Comparison of ENCODE assay signal across 22 mouse cellular contexts in genomic region chr1:178382165-178382564, GRCm38 (mm10). TPM values are rescaled to one million over a fixed set of nuclear protein-coding genes. Genes with fewer than 3 reads are reported as not detected.
DNase-seq lines count a peak whose midpoint lies in the region; ATAC-seq lines count a peak whose summit lies in the region.
"Had no signal": no experiment of that assay in that cellular context is flagged by ENCODE, and none has a peak within 500 bp of the region (broad histone marks: within the 10 kb centered on the region; RNA-seq: fewer than 3 reads in every experiment).

No protein-coding gene starts in this region.

- no peaks in the 10 kb centered on the region for H3K27me3 ChIP-seq in embryonic facial prominence, embryonic 14.5 days (replicated peaks; ENCODE audit: control insufficient read depth, insufficient read depth, low read length)
- H3K27me3 ChIP-seq in embryonic facial prominence, embryonic 10.5 days (replicated peaks; ENCODE audit: low read depth, poor library complexity, severe bottlenecking), result no peaks in the 10 kb centered on the region
- H3K27me3 ChIP-seq: forebrain, embryonic 13.5 days; midbrain, embryonic 13.5 days had no signal

- no peaks in the 10 kb centered on the region for H3K4me1 ChIP-seq in embryonic facial prominence, embryonic 14.5 days (ENCODE audit: control insufficient read depth, insufficient read depth, low read length)
- H3K4me1 ChIP-seq in embryonic facial prominence, embryonic 10.5 days, result peaks cover 5% of the 10 kb centered on the region; the same call in 1 of the 2 replicates
- H3K4me1 ChIP-seq: forebrain, embryonic 13.5 days; limb, embryonic 10.5 days; midbrain, embryonic 13.5 days had no signal

- ATAC-seq in embryonic facial prominence, embryonic 14.5 days (ENCODE audit: low read depth), result no peak
- peak; percentile 59 for ATAC-seq in common myeloid progenitor, adult 5-6 weeks (replicated peaks; ENCODE audit: low read depth, poor library complexity, severe bottlenecking)
- peak; percentile 55 for ATAC-seq in megakaryocyte progenitor cell, adult 5-6 weeks (replicated peaks; ENCODE audit: poor library complexity)
- ATAC-seq: forebrain, embryonic 13.5 days; hindbrain, postnatal 0 days; intestine, postnatal 0 days; midbrain, embryonic 13.5 days had no signal

- DNase-seq in embryonic facial prominence, embryonic 14.5 days (ENCODE audit: low spot score), result peak; percentile 46
- no peak for DNase-seq in embryonic facial prominence, embryonic 10.5 days (ENCODE audit: low spot score)
- peak; percentile 44 to 53 for DNase-seq in layer of hippocampus, adult 18-20 months (ENCODE audit: low spot score in 2 of 2)
- DNase-seq in layer of hippocampus, adult 9-10 months (ENCODE audit: low spot score), result no peak
- DNase-seq in urinary bladder, postnatal 4 days (ENCODE audit: low spot score in 2 of 2), result no peak
- DNase-seq in urinary bladder, postnatal 36 days (ENCODE audit: low spot score in 2 of 2), result no peak
- DNase-seq: adrenal gland, postnatal 25 days; cerebellum, adult 9-10 months; gastrocnemius, postnatal 25 days; kidney, postnatal 4 days; liver; right cerebral cortex, postnatal 14 days; thymus, postnatal 14 days had no signal

- H3K4me3 ChIP-seq in embryonic facial prominence, embryonic 14.5 days (ENCODE audit: low read depth, low read length), result no peak overlapping the region
- no peak overlapping the region for H3K4me3 ChIP-seq in embryonic facial prominence, embryonic 10.5 days
- H3K4me3 ChIP-seq: forebrain, embryonic 13.5 days; heart, embryonic 10.5 days; left cerebral cortex, adult 2 months; limb, embryonic 10.5 days; midbrain, embryonic 13.5 days had no signal

- H3K4me2 ChIP-seq in embryonic facial prominence, embryonic 14.5 days (ENCODE audit: low read depth, low read length), result no peak overlapping the region
- H3K4me2 ChIP-seq: forebrain, embryonic 13.5 days; midbrain, embryonic 13.5 days had no signal

- no peaks in the 10 kb centered on the region for H3K36me3 ChIP-seq in embryonic facial prominence, embryonic 14.5 days (ENCODE audit: control insufficient read depth, insufficient read depth, low read length)
- H3K36me3 ChIP-seq in embryonic facial prominence, embryonic 10.5 days (replicated peaks), result no peaks in the 10 kb centered on the region
- H3K36me3 ChIP-seq: heart, embryonic 10.5 days; limb, embryonic 10.5 days; midbrain, embryonic 13.5 days had no signal

- H3K27ac ChIP-seq in embryonic facial prominence, embryonic 14.5 days (replicated peaks; ENCODE audit: low read depth, low read length), result no peak overlapping the region
- H3K27ac ChIP-seq in embryonic facial prominence, embryonic 10.5 days (replicated peaks), result no peak overlapping the region
- H3K27ac ChIP-seq: forebrain, embryonic 13.5 days; heart, embryonic 10.5 days; hindbrain, postnatal 0 days; left cerebral cortex, adult 2 months; limb, embryonic 10.5 days; midbrain, embryonic 13.5 days had no signal

- no peak overlapping the region for H3K9ac ChIP-seq in embryonic facial prominence, embryonic 14.5 days (ENCODE audit: low read depth, low read length)
- H3K9ac ChIP-seq: forebrain, embryonic 13.5 days; midbrain, embryonic 13.5 days had no signal

- no peaks in the 10 kb centered on the region for H3K9me3 ChIP-seq in embryonic facial prominence, embryonic 14.5 days (ENCODE audit: control insufficient read depth, low read length)
- H3K9me3 ChIP-seq in embryonic facial prominence, embryonic 10.5 days, result no peaks in the 10 kb centered on the region
- H3K9me3 ChIP-seq: forebrain, embryonic 13.5 days; heart, embryonic 10.5 days; limb, embryonic 10.5 days; midbrain, embryonic 13.5 days had no signal

RNA-seq across cellular contexts. Expression of gene Efcab2, which starts 23.7 kb away (rescaled TPM):
- 4.7 and 6.7 TPM in 2 replicates for polyA plus RNA-seq in embryonic facial prominence, embryonic 14.5 days (2014; fragmentation: Nextera tagmentation; extraction: Ambion mirVana)
- 4.6 and 5.5 TPM in 2 replicates for polyA plus RNA-seq in embryonic facial prominence, embryonic 10.5 days (2016; fragmentation: Nextera tagmentation; extraction: Ambion mirVana)
- total RNA-seq in layer of hippocampus, adult 18-20 months (2021), result 1 to 10 TPM; 9.6 to 10.0 TPM
- total RNA-seq in common myeloid progenitor, adult 5-6 weeks (2017), result 3.0 and 3.2 TPM in 2 replicates
- 3.8 and 4.2 TPM in 2 replicates for total RNA-seq in megakaryocyte progenitor cell, adult 5-6 weeks (2015)
- total RNA-seq in megakaryocyte progenitor cell, adult 5-6 weeks (2017), result 1.7 and 3.2 TPM in 2 replicates

RNA-seq across cellular contexts. Expression of gene Hnrnpu, which starts 44.6 kb away (rescaled TPM):
- 366 and 404 TPM in 2 replicates for polyA plus RNA-seq in embryonic facial prominence, embryonic 14.5 days (2014; fragmentation: Nextera tagmentation; extraction: Ambion mirVana)
- 455 and 483 TPM in 2 replicates for polyA plus RNA-seq in embryonic facial prominence, embryonic 10.5 days (2016; fragmentation: Nextera tagmentation; extraction: Ambion mirVana)
- total RNA-seq in layer of hippocampus, adult 18-20 months (2021), result 100 to 1,000 TPM; 380 to 416 TPM
- total RNA-seq in common myeloid progenitor, adult 5-6 weeks (2017), result 730 and 786 TPM in 2 replicates
- 640 and 703 TPM in 2 replicates for total RNA-seq in megakaryocyte progenitor cell, adult 5-6 weeks (2015)
- 490 and 622 TPM in 2 replicates for total RNA-seq in megakaryocyte progenitor cell, adult 5-6 weeks (2017)

Comparison
In these comparisons a context has a peak if more than half of its experiments do, and no peak if none do; other contexts are left out.
1. DNase-seq: peak in embryonic facial prominence, embryonic 14.5 days (single experiment) and layer of hippocampus, adult 18-20 months (2 of 2); none in embryonic facial prominence, embryonic 10.5 days (single experiment), layer of hippocampus, adult 9-10 months (single experiment), urinary bladder, postnatal 4 days (0 of 2) and urinary bladder, postnatal 36 days (0 of 2).